Mouse (Mus musculus): Measurements from ENCODE around the gene Ocm. TPM values are rescaled to one million over a fixed set of nuclear protein-coding genes. Genes with fewer than 3 reads are reported as not detected.

The Ocm gene
- polyA plus RNA-seq, 2 experiments, result not detected

DNA sequence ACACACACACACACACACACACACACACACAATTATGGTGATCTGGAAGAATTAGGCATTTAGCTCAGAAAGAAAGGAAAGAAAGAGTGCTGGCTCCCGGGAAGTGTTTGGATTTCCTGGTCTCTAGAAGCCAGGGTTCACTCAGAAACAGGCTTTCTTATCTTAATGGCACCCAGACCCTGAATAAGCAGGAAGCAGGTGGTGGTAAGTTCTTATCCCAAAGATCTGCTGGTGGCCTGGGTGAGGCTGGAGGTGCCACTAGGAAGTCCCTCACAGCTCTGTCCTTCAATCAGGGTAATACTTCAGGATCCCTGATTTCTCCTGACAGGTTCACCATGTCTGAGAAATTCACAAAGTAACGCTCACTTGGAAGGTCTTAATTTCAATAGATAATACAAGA, 44.1 kb downstream of the Ocm start:
- no peak for DNase-seq (ENCODE audit: low read depth in 3 of 3, low spot score in 3 of 3)
- Histone ChIP-seq H3K4me3 (ENCODE audit: insufficient read depth in 1 of 2, low read depth in 2 of 2, low read length in 2 of 2) (no peak overlapping the region), H3K4me1 (replicated peaks; ENCODE audit: control insufficient read depth in 2 of 2, insufficient read depth in 2 of 2, low read length in 1 of 2) (peaks cover 8% of the 10 kb centered on the region in 2 experiments), H3K9me3 (ENCODE audit: control insufficient read depth, low read length) (no peaks in the 10 kb centered on the region), H3K9ac (replicated peaks) (no peak overlapping the region), H3K36me3 (replicated peaks; ENCODE audit: control insufficient read depth, insufficient read depth, low read depth) (peaks cover 4% of the 10 kb centered on the region), H3K27ac (no peak overlapping the region), H3K4me2 (ENCODE audit: low read depth) (no peak overlapping the region), H3K27me3 (ENCODE audit: control insufficient read depth, insufficient read depth, low read length) (no peaks in the 10 kb centered on the region)
- 50% methylated on average over 2 of the region's 2 CpGs for WGBS (ENCODE audit: insufficient replicate concordance)
- ATAC-seq (ENCODE audit: insufficient read depth), result no peak
- TF ChIP-seq EP300 (IDR thresholded peaks at IDR 0.05; ENCODE audit: low read depth) (no peak), CTCF (IDR thresholded peaks at IDR 0.05; ENCODE audit: low read depth) (no peak)

DNA sequence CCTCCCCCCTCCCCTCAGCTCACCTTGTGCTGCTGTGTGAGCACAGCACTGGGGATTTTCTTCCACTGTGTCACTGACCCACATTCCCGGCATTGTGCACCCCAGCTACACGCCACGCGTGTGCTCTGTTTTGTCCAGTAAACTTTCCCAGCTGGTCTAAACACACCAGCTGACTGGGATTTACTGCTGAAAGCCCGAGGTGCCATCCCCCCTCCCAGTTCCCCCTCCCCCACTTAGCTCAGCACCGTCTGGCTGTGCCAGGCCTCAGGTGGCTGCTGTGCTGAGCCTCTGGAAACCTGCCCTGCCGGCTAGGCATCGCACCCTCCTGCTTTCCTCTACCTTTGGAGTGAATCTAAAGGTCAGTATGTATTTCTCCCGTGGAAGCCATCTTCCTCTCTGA, 45.6 kb downstream of the Ocm start:
- no peaks in the 10 kb centered on the region; the same call in none of the 2 replicates for H3K36me3 ChIP-seq (replicated peaks; ENCODE audit: control insufficient read depth, insufficient read depth, low read depth)
- H3K4me2 ChIP-seq (ENCODE audit: low read depth), result no peak overlapping the region
- ATAC-seq (ENCODE audit: insufficient read depth), result no peak
- 66% methylated on average over 9 of the region's 9 CpGs for WGBS (ENCODE audit: insufficient replicate concordance)
- no peak overlapping the region for H3K27ac ChIP-seq
- no peaks in the 10 kb centered on the region for H3K9me3 ChIP-seq (ENCODE audit: control insufficient read depth, low read length)
- no peak for DNase-seq (ENCODE audit: low read depth in 3 of 3, low spot score in 3 of 3)
- no peak for TF ChIP-seq EP300 (IDR thresholded peaks at IDR 0.05; ENCODE audit: low read depth)
- no peak for TF ChIP-seq CTCF (IDR thresholded peaks at IDR 0.05; ENCODE audit: low read depth)
- no peaks in the 10 kb centered on the region for H3K27me3 ChIP-seq (ENCODE audit: control insufficient read depth, insufficient read depth, low read length)
- H3K4me3 ChIP-seq (ENCODE audit: insufficient read depth in 1 of 2, low read depth in 2 of 2, low read length in 2 of 2), result no peak overlapping the region
- H3K9ac ChIP-seq (replicated peaks), result no peak overlapping the region
- H3K4me1 ChIP-seq (replicated peaks; ENCODE audit: control insufficient read depth in 2 of 2, insufficient read depth in 2 of 2, low read length in 1 of 2), result peaks cover 23% of the 10 kb centered on the region in 2 experiments

DNA sequence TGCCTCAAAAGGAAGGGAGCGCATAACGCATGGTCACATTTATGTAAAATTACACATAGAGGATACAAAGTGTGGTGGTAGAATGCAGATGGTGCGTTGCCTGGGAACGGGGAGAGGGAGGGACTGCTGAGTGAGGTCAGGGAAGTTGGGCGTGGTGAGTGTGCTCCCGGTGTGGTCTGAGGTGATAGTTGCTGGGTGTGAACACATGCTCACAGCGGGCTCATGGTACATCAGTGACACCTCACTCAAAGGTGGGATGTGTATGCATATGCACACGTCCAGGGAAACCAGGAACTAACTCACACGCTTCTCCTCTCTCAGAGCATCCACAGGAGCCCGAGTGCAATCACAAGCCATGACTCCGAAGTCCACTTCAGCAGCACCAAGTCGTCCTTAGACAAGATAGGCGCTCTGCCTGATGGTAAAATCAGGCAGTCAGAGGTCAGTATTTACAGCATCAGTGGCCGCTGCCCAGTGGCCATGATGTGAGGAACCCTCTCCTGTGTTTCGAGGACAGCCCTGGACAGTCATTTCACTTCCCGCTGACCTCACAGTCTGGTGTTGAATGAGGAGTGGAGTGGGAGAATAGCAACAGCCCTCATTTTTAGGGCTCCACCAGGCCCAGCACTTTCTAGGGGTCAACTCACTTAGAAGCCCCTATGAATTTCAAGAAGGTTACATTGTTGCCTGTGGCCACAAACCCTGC, 49.6 kb downstream of the Ocm start:
- WGBS (ENCODE audit: insufficient replicate concordance), result 49% methylated on average over 16 of the region's 16 CpGs
- ATAC-seq (ENCODE audit: insufficient read depth), result peak; percentile 90
- no peak overlapping the region for H3K4me3 ChIP-seq (ENCODE audit: insufficient read depth in 1 of 2, low read depth in 2 of 2, low read length in 2 of 2)
- peak; percentile 83 for DNase-seq (ENCODE audit: low read depth in 3 of 3, low spot score in 3 of 3)
- H3K27ac ChIP-seq, result peak overlapping the region; percentile 81
- peak overlapping the region; percentile 44 for H3K9ac ChIP-seq (replicated peaks)
- H3K27me3 ChIP-seq (ENCODE audit: control insufficient read depth, insufficient read depth, low read length), result no peaks in the 10 kb centered on the region
- H3K36me3 ChIP-seq (replicated peaks; ENCODE audit: control insufficient read depth, insufficient read depth, low read depth), result no peaks in the 10 kb centered on the region
- H3K4me1 ChIP-seq (replicated peaks; ENCODE audit: control insufficient read depth in 2 of 2, insufficient read depth in 2 of 2, low read length in 1 of 2), result peaks cover 42 to 52% of the 10 kb centered on the region in 2 experiments
- no peaks in the 10 kb centered on the region for H3K9me3 ChIP-seq (ENCODE audit: control insufficient read depth, low read length)
- TF ChIP-seq CTCF (IDR thresholded peaks at IDR 0.05; ENCODE audit: low read depth) (no peak), EP300 (IDR thresholded peaks at IDR 0.05; ENCODE audit: low read depth) (no peak; the same call in 1 of the 2 replicates)
- peak overlapping the region; percentile 53 for H3K4me2 ChIP-seq (ENCODE audit: low read depth)

DNA sequence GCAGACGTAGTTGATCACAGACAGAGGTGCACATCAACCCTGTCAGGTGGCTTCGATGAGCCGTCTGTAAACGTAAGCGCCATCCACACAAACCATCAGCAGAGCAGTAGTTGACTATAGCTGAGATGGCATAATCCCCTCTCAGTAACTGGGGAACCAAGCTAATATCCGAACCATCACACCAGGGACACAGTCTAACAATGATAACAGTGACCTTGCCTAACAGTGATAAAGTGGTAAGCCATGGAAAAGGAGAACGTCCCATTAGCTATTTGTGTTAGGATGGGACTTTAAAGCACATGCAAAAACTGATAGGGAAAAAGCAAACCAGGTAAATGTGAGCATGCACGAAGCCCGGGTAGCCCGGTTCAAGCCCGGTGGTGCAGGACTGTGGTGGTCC, 50.2 kb downstream of the Ocm start:
- ATAC-seq (ENCODE audit: insufficient read depth) (peak; percentile 65), DNase-seq (ENCODE audit: low read depth in 3 of 3, low spot score in 3 of 3) (peak in 2 of 3 experiments; percentile 19 to 42)
- no peak overlapping the region; the same call in 1 of the 2 replicates for H3K9ac ChIP-seq (replicated peaks)
- H3K4me3 ChIP-seq (ENCODE audit: insufficient read depth in 1 of 2, low read depth in 2 of 2, low read length in 2 of 2), result no peak overlapping the region
- no peaks in the 10 kb centered on the region for H3K9me3 ChIP-seq (ENCODE audit: control insufficient read depth, low read length)
- 71% methylated on average over 11 of the region's 11 CpGs for WGBS (ENCODE audit: insufficient replicate concordance)
- H3K36me3 ChIP-seq (replicated peaks; ENCODE audit: control insufficient read depth, insufficient read depth, low read depth), result no peaks in the 10 kb centered on the region
- peaks cover 43 to 52% of the 10 kb centered on the region in 2 experiments for H3K4me1 ChIP-seq (replicated peaks; ENCODE audit: control insufficient read depth in 2 of 2, insufficient read depth in 2 of 2, low read length in 1 of 2)
- TF ChIP-seq EP300 (IDR thresholded peaks at IDR 0.05; ENCODE audit: low read depth) (0 out of 2 replicates have a peak, but pooled peaks have one; percentile 23), CTCF (IDR thresholded peaks at IDR 0.05; ENCODE audit: low read depth) (no peak)
- H3K27ac ChIP-seq, result peak overlapping the region; percentile 81
- peak overlapping the region; percentile 53 for H3K4me2 ChIP-seq (ENCODE audit: low read depth)
- no peaks in the 10 kb centered on the region for H3K27me3 ChIP-seq (ENCODE audit: control insufficient read depth, insufficient read depth, low read length)

DNA sequence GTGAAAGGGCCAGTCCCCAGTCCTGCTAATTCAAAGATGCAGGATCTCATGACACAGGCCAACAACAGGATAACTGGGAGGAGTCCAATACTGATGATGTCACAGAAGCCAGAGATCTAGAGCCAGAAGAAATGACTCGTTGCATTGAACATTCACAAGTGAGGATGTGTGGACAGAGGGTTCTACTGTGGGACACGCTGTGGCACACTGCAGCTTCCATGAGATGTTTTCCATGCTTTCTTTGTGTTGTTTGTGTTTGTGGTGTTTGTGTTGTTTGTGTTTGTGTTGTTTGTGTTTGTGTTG, 50.9 kb downstream of the Ocm start:
- 26% methylated on average over 2 of the region's 2 CpGs for WGBS (ENCODE audit: insufficient replicate concordance)
- peak overlapping the region; percentile 53 for H3K4me2 ChIP-seq (ENCODE audit: low read depth)
- TF ChIP-seq CTCF (IDR thresholded peaks at IDR 0.05; ENCODE audit: low read depth) (no peak), EP300 (IDR thresholded peaks at IDR 0.05; ENCODE audit: low read depth) (no peak)
- H3K36me3 ChIP-seq (replicated peaks; ENCODE audit: control insufficient read depth, insufficient read depth, low read depth), result no peaks in the 10 kb centered on the region
- H3K9me3 ChIP-seq (ENCODE audit: control insufficient read depth, low read length), result no peaks in the 10 kb centered on the region
- no peaks in the 10 kb centered on the region for H3K27me3 ChIP-seq (ENCODE audit: control insufficient read depth, insufficient read depth, low read length)
- H3K27ac ChIP-seq, result peak overlapping the region; percentile 81
- peak overlapping the region; percentile 16; the same call in 1 of the 2 replicates for H3K9ac ChIP-seq (replicated peaks)
- DNase-seq (ENCODE audit: low read depth in 3 of 3, low spot score in 3 of 3), result no peak
- no peak overlapping the region for H3K4me3 ChIP-seq (ENCODE audit: insufficient read depth in 1 of 2, low read depth in 2 of 2, low read length in 2 of 2)
- ATAC-seq (ENCODE audit: insufficient read depth), result peak; percentile 18; the same call in 1 of the 2 replicates
- H3K4me1 ChIP-seq (replicated peaks; ENCODE audit: control insufficient read depth in 2 of 2, insufficient read depth in 2 of 2, low read length in 1 of 2), result peaks cover 43 to 52% of the 10 kb centered on the region in 2 experiments

All from liver, embryonic 14.5 days (tissue).